Mouse (Mus musculus) fibroblast of lung, adult 2 months (primary cell): ENCODE results near the gene Cdsn.
"Not testable (repeated sequence)": the region's sequence is repeated elsewhere in the genome, so short reads cannot be mapped to it uniquely, and the experiment has no call there.

Source experiments
- DNase-seq: peaks from one replicate; pipeline ENCODE4 v3.0.0-alpha.2; 2011; ENCODE audit warnings: low read depth

The Cdsn gene

DNA sequence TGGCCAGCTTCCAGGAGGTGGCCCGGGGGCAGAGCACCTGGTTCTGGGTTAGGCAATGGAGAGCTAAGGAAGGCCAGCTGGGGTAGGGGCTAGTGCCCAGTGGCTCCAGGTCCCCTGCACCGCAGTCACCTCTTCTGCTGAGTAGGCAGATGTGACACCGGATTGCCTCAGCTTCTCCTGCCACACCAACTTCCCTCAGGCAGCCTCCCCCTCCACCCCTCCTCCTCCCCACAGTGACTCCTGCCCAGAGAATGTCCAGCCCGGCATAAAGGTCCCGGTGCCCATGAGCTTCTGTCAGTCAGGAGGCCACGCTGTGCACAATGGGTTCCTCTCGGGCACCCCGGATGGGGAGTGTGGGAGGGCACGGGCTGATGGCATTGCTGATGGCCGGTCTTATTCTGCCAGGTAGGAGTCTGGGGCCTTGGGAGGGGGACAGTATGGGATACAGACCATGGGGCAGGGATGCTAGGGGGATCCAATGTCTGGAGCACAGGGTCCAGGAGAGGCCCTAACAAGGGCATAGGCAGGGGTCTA is at the start of gene Cdsn:
Gene Cdsn, plus strand, starts transcription at position 248 of the 534 bp plus-strand sequence.
- DNase-seq: no peak

DNA sequence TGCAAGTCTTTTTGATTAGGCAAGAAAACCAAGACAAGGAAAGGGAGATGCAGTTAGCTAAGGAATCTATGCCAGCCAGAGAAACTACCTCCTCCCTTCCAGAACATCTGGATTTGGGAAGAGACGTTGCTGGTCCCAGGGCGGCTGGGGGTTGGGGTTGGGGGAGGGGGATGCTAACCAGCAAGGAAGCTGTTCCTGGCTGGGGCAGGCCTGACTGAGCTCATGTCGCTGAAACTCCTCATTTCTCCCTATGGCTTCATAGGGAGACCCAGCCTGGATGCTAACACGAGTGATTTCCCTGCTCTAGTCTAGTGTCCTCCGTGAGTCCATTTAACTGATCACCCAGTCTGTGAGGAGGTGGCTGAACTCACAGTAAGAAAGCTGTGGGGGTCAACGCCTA is 49.7 kb upstream of the Cdsn start:
- DNase-seq: no peak

DNA sequence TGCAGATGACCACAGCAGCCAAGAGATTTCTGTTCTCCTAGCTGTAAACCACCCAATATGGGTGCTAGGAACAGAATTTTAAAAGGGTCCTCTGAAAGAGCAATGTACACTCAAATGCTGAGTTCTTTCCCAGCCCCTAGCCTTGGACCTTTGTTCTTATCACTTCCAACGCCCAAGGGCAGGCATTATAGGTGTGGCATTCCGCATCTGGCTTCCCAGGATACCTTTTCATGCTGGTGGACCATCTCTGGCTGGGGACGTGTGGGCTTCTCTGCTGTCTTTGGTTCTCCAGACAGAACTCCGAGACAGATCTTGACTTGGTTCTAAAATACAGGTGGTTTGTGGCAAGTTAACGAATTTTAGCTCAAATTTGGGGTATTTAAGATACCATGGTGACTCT is 49.2 kb upstream of the Cdsn start:
- DNase-seq: no peak

DNA sequence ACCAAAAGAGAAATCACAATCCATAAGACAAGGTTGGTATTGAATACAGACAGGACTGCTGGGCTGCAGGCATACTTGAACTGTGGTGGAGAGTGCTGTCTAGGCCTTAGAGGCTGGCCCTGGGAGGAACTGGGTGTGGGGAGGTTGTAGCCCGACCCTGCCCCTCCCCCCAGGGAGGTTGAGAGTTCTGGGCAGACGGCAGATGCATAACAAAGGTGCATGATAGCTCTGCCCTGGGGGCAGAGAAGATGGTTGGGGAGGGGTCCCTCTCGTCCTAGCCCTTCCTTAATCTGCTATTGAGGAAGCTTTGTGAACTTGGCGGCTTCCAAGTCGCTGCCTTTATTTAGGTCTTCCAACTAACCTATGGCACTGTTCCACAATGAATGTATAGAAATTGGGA is 48.1 kb upstream of the Cdsn start:
- no peak for DNase-seq

DNA sequence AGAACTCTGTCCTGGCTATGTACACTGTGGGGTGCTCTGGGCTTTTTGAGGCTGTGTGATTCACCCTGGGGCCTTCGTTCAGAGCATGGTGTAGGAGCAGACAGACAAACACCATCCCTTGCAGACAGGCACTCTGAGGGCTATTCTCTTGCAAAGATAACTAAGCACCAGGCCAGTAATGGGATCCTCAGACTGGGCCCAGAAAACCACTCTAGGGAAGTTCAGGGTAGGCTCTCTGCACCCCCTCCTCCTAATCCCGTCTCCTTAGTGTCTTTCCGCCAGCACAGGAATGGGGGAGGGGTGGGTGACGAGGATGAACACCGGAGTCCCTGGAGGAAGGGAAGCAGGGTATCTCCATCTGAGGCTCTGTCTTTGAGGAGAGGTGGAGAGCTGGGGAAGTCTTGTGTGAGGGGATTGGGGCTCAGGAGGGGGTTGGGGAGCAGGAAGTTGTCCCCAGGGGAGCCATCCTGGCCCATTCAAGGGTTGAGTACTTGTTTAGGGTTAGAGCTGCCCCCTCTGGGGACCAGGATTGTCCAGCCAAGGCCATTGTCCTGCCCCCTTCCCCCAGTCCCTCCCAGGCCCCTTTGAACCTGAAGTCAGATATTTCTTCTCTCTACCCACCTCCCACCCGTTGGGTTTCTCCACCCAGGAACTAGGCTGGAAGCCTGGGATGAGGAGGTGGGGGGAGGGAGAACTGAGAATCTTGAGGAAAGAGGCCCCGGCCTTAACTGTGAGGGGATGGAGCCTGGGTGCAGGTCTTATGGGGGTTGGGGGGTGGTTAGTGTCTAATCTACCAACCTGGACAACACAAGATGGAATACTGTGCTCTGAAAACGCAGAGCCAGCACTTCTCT is 47.1 kb upstream of the Cdsn start:
- DNase-seq: no peak

DNA sequence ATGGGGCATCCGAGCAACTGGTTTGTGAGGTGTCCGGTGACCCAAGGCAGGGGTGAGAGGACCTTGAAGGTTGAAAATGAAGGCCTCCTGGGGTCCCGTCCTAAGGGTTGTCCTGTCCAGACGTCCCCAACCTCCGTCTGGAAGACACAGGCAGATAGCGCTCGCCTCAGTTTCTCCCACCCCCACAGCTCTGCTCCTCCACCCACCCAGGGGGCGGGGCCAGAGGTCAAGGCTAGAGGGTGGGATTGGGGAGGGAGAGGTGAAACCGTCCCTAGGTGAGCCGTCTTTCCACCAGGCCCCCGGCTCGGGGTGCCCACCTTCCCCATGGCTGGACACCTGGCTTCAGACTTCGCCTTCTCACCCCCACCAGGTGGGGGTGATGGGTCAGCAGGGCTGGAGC is 46.2 kb upstream of the Cdsn start, which contains the start of gene Pou5f1:
Gene Pou5f1, plus strand, starts transcription at position 243 of the 400 bp plus-strand sequence.
- no peak for DNase-seq

DNA sequence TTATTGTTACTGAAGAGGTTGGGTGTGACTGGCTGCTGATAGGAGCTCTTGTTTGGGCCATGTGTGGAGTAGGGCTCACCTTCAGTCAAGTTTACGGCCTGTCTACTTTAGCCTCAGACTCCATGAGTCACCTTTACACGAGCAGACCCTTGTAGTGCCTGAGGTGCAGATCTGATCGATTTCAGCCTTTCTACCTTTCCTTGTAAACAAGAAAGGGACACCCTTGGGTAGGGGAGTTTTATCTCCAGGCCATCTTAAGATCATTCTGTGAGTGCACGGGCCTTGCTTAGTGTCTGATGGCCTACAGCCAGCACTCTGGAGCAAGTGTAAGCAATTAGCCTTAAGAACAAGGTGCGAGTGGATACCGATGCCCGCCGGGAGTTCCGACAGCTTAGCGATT is 45.0 kb upstream of the Cdsn start:
- no peak for DNase-seq

DNA sequence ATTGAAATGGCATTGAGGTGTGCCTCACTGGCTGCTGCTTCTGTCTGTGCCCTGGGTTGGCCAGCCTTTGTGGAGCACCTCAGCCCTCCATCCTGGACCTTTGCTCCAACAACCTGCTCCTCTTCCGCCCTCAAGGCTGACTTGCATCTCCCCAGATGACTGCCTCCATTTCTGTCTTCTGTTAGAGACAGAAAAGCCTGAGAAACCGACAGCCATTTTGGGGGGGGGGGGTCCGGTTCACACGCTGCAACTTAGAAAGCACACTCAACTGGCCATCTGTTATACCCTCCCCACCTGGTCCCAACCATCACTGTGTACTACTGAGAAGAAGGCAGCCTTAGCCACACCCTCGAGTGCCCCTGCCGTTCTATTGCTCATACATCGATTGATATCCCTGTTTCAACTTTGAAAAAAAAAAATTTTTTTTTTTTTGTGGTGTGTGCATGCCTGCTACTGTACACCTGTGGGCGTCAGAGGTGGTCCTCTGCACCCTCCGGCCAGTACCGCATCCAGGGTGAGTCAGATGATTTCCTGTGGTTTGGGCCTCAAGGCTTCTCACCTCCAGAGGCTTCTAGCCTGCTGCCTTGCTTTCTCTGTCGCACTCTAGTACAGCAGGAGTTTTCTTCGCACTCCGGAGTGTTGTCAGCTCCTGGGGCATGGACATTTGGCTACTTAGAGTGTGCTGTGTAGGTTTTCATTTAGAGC is 44.2 kb upstream of the Cdsn start:
- DNase-seq: no peak

DNA sequence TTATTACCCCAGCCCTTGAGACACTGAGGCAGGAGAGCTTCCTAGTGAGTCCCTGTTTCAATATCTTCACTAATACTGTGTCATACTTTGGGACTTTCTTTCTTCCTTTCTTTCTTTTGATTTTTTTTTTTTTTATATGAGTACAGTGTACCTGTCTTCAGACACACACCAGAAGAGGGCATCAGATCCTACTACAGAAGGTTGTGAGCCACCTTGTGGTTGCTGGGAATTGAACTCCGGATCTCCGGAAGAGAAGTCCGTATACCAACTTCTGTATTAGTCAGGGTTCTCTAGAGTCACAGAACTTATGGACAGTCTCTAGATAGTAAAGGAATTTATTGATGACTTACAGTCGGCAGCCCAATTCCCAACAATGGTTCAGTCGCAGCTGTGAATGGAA is 43.6 kb upstream of the Cdsn start:
- DNase-seq: not testable (repeated sequence)

DNA sequence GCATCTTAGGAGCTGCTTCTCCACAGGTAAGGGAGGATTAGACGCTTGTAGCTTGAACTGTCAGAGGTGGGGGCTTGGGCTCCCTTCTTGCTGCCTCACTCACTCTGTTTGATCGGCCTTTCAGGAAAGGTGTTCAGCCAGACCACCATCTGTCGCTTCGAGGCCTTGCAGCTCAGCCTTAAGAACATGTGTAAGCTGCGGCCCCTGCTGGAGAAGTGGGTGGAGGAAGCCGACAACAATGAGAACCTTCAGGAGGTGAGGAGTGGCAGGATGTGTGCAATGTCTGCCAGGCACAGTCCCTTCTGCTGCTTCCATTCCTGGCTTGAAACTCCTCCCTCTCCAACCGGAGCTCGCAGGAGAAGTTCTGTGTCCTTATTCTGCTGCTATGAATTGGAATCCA is 42.6 kb upstream of the Cdsn start:
- DNase-seq: no peak

DNA sequence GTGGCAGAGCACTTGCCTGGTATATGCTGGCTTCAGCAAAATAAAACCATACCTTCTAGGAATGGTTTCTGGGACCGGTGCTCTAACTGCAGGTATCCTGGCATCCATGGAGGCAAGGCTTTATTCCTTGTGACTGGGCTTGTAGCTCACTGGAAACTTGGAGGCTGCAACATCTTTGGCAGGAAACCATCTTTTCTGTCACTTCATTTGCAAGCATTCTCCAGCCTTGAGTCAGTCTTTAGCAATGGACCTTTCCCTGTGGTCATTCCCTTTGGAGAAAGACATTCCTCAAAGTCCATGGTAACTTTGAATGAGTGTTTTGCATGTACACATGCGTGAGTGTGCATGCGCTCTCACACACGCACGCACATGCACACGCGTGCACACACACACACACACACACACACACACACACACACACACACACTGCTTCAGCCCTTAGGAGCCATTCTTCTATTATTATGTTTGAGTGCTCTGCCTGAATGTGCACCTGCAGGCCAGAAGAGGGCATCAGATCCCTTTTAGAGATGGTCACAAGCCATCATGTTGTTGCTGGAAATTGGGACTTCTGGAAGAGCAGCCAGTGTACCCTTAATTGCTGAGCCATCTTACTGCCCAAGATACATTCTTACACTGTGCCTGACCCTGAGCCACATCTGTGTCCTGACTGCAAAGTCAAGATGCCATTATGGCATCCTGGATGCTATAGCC is 38.9 kb upstream of the Cdsn start:
- DNase-seq: no peak

DNA sequence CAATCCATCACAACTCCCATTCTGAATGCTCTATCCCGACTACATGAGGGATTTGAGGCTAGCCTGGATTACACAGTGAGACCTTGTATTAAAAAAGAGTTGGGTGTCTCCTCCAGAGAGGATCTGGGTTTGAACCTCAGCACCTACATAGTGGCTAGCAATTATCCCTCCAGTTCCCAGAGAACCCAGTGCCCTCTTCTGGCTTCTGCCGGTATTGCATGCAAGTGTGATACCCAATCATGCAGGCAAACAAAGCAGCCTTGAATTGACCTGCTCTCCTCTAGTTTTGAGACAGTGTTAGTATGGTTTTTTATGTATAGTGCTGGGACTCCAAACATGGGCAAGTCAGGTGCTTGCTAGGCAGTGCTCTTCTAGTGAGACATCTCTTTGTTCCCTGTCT is 38.0 kb upstream of the Cdsn start:
- DNase-seq: no peak

DNA sequence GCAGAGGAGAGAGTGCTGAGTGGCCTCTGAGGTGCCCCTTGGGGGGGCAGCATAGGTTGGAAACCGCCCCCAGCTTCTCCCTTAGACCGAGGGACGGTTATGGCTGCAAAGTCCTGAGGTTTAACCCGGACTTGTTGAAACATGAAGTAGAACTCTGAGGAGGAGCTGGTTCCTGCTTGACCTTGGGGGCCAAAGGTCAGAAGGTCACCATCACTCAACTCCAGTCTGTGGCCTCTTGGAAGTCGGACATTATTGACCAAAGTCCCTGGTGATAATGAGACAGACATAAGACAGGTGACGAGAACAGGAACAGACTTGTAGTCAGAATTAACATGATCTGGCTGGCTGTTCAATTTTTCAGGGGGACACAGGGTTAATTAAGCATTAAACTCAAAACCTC is 37.2 kb upstream of the Cdsn start:
- DNase-seq: no peak

DNA sequence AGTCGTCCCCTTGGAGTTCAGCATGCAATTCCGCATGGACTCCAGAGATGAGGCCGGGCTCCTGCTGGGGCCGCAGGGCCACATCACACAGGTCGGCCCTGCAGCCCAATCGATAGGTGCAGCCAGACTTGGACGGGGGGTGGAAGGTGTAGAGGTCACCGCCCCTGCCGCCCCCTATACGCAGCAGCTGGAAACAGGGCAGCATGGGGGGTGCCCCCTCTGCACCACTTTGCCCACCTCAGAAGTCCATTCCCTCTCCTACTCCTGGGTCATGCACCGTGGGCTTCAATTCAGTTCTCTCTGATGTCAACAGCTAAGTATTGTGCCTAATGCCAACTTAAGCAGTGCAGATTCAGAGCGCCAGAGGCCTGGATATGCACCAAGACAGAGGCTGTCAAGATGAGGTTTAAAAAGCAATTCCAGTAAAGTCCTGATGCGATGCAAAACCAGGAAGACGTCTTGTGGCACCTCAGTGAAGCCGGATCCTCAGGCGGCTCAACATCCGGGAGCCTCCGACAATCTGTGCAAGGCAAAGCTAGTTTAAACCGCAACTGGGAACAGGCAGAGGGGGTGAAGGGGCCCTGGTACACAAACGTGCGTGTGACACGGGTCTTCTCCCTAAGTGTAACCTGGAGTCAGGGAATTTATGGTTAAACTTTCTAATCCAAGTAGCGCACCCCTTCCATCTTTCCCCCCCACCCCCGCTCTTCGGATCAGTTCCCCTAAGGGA is 35.9 kb upstream of the Cdsn start:
- no peak for DNase-seq

DNA sequence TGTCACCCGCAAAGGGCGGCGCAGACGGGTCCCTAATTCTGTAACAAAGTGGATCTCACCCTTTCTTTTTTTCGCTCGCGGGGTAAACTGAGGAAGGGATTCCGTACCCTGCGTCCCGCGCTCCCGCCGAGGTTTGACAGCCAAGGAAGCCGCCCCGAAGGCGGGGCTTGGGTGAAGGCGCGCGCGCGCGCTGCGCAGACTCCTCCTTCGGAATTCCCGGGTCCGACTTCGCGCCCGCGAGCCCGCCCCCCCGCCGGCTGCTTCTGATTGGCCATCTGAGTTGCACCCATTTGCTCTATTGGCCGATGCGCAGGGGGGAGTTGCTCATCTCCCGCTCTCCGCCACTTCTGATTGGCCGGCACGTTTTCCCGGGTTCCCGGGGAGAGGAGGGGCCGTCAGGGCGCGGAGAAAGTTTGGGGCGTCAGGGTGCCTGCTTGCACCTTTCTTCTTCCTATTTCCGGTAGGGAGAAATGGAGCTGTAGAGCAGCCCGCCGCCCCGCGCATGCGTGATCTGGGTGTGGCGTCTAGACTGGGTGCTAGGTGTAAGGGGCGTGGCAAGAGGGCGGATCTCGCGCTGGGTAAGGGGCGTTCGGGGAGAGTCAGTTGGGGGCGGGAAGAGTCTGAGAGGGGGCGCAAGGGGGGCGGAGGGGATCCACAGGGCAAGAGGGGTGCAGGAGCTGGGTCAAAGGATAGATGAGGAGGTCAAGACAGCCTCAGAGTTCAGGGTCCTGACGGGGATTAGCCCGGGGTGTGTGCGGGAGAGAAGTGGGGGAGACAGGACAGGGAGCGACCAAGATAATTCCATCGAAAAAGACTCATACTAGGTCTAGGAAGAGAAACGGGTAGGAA is 35.1 kb upstream of the Cdsn start, which contains the start of the genes Tcf19 and Cchcr1:
Gene Tcf19, minus strand, starts transcription at position 173 of the 849 bp plus-strand sequence.
Gene Cchcr1, plus strand, starts transcription at position 449 of the 849 bp plus-strand sequence.
- peak; percentile 90 for DNase-seq

DNA sequence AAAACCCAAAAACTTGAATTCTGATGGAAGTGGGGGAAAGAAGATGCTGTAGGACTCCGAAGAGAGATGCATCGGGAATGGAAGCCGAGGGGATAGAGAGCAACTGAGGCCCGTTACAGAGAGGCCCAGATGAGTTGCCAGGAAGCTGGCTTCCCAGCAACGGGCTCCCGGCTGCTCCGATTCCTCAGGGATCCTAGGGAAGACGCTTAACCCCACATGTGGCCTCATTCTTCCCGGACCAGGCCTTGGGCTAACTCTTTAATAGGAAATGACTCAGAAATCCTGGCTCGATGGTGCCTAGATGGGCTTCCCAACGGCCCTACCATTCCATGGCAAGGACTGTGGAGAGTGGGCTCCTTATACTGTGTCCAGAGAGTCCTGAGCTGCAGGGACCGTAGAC is 34.4 kb upstream of the Cdsn start:
- DNase-seq: no peak

DNA sequence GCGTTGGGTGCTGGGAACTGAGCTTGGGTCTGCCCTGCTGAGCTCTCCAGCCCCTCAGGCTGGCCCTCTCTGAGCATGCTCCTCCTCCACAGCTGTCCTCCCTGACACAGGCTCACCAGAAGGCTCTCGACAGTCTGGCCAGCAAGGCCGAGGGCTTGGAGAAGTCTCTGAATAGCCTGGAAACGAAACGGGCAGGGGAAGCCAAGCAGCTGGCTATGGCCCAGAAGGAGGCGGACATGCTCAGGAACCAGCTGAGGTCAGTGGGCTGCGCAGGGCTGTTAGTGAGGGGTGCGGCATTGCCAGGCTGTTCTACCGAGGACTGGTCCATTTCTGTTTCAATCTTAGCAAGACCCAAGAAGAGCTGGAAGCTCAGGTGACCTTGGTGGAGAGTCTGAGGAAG is 27.6 kb upstream of the Cdsn start:
- no peak for DNase-seq

DNA sequence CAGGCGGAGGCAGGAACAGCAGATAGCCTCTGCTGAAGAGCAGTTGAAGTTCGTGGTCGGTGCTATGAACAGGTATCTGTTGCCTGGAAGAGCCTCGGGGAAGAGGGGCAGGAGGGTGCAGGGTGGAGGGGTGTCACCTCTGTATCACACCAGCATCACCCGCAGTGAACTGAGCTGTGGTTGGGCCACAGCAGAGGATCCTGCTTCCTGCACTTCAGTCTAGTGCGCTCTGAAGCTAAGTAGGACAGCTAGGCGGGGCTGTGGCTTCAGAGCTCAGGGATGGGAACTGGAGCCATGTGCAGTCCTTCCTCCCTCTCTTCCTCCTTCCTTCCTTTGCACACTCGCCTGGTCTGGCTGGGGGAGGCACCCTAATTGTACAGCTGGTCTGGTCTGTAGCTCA is 25.3 kb upstream of the Cdsn start:
- DNase-seq: no peak

DNA sequence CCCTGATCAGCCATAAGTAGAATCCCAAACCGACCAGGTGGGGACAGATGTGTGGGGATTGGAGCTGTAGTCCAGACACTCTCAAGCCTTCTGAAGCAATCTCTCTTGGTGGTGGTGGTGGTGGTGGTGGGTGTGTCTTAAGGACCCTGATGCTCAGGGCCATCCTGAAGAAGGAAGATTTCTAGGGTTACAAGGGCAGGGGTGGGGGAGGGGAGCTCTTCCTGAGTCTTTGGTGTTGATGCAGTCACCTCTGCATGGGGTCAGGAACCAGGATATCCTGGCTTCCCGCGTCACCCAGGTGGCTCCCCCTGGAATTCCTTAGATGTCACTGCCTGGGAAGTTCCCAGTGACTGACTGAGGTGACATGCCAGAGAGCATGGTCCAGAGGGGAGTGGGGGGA is 19.6 kb upstream of the Cdsn start:
- no peak for DNase-seq

DNA sequence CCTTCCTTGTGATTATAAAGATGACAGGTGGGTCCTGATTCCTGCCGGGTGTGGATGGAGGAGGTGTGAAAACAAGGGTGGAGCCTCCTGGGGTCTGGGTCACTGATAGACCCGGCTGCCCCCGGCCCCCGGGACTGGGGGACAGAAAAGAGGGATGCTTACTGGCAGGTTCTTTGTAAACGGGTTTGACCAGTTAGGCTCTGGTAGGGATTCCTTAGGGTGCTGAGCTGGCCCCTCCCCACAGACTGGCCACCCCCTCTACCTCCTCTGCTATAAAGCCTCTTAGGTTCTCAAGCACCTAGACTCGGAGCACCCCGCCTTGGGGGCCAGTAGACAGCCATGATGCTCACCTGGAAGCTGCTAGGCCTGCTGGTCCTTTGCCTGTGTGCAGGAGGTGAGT is 19.0 kb upstream of the Cdsn start, which contains the start of gene Psors1c2:
Gene Psors1c2, plus strand, starts transcription at position 301 of the 400 bp plus-strand sequence.
- no peak for DNase-seq

DNA sequence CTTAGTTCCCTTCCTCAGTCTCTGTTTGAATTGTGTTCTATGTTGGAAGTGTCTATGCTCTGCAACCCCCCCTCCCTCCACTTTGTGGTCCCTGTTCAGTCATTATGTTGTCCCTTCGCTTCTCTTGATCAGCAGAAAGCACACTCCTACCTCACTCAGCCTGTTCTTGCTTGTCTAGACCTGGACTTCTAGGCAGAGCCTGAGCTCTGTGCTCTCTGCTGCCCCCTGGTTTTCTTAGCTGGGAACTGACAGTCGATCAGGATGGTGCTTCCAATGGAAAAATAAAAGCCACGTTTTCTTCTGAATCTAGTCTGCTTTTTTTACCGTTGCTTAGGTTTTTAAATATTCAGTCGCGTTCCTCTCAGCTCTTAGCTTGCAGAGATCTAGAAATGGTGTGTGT is 17.6 kb upstream of the Cdsn start:
- DNase-seq: no peak
